Mouse (Mus musculus) testis, adult 2 months (tissue): ENCODE measurements around the gene Atp6v1g2. TPM values are rescaled to one million over a fixed set of nuclear protein-coding genes. Genes with fewer than 3 reads are reported as not detected.

ENCODE experiments used
- H3K27ac ChIP-seq: fragments of 200-500 bp; 2 replicates; pipeline ENCODE4 v1.5.1; 2012; ENCODE audit warnings: low read depth, low read length; ENCODE audit not compliant: control insufficient read depth, insufficient read depth
- H3K27me3 ChIP-seq: fragments of 200-500 bp; 2 replicates; pipeline ENCODE4 v1.6.1; 2012; ENCODE audit warnings: mild to moderate bottlenecking, low read length, moderate library complexity; ENCODE audit not compliant: control insufficient read depth, insufficient read depth
- H3K36me3 ChIP-seq: fragments of 200-500 bp; 2 replicates; pipeline ENCODE4 v1.6.1; 2012; ENCODE audit warnings: mild to moderate bottlenecking, low read length; ENCODE audit not compliant: control insufficient read depth, insufficient read depth
- H3K4me1 ChIP-seq: fragments of 200-500 bp; 2 replicates; pipeline ENCODE4 v1.6.1; 2012; ENCODE audit warnings: low read length; ENCODE audit not compliant: control insufficient read depth, insufficient read depth
- H3K4me3 ChIP-seq: fragments of 200-500 bp; 2 replicates; pipeline ENCODE4 v1.5.1; 2012; ENCODE audit warnings: low read depth, mild to moderate bottlenecking, low read length, moderate library complexity, mixed read lengths; ENCODE audit not compliant: control insufficient read depth
- CTCF ChIP-seq: fragments of 200-500 bp; IDR thresholded peaks from 2 replicates; pipeline ENCODE4 v1.5.1; 2012; ENCODE audit warnings: low read depth, mild to moderate bottlenecking, inconsistent platforms, low read length, moderate library complexity; ENCODE audit not compliant: control insufficient read depth, insufficient read depth, insufficient replicate concordance
- POLR2A ChIP-seq: fragments of 200-500 bp; IDR thresholded peaks from 2 replicates; pipeline ENCODE4 v1.6.1; 2012; ENCODE audit warnings: low read depth, mild to moderate bottlenecking, inconsistent platforms, low read length, moderate library complexity; ENCODE audit not compliant: control insufficient read depth
- polyA plus RNA-seq: library from polyadenylated mRNA; depleted of rRNA; stranded (reverse); fragments of >200 nt; gene quantifications from 2 replicates; pipeline ENCODE4 v1.2.3, GENCODE M21; 2012

Gene Atp6v1g2
- polyA plus RNA-seq, 1 experiment = 11.7 TPM

GRCm38 (mm10) chr17:35257378-35257777 lies 23.9 kb downstream of the Atp6v1g2 start:
- peaks cover 3% of the 10 kb centered on the region; the same call in 1 of the 2 replicates for H3K36me3 ChIP-seq
- no peak overlapping the region for H3K27ac ChIP-seq
- peaks cover 1% of the 10 kb centered on the region for H3K4me1 ChIP-seq
- no peaks in the 10 kb centered on the region for H3K27me3 ChIP-seq
- no peak overlapping the region for H3K4me3 ChIP-seq
- TF ChIP-seq POLR2A = no peak
- no peak for TF ChIP-seq CTCF

DNA sequence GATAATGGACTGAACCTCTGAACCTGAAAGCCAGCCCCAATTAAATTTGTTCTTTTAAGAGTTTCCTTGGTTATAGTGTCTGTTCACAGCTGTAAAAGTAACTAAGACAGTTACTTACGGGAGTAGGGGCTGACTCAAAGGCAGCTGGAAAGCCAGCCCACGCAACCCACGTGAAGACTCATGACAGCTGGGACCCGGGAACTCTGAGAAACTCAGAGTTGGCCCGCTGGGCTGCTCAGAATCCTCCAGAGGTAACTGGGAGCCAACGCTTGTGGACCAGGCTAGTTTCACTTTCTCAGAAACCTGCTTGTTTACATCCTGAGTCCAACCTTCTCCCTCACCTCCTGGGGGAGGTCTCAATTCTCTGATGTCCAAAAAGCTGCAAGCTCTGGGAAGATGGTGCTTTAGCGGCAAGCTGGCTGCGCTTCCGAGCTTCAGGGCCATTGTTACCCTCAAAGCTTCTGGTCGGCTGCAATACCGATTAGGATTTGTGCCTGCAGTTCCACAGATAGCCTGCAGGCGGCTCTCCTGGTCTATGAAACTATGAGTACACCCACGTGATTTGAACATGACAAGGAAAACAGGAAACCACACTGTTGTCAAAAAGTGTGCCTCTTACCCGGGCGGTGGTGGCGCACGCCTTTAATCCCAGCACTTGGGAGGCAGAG lies 24.5 kb downstream of the Atp6v1g2 start:
- no peak for TF ChIP-seq POLR2A
- TF ChIP-seq CTCF = peak; percentile 72; the same call in 1 of the 2 replicates
- Histone ChIP-seq H3K27me3 (no peaks in the 10 kb centered on the region), H3K4me1 (peaks cover 5% of the 10 kb centered on the region), H3K36me3 (no peaks in the 10 kb centered on the region; the same call in 1 of the 2 replicates), H3K27ac (0 out of 2 replicates have a peak overlapping the region, but pooled peaks have one; percentile 44), H3K4me3 (peak overlapping the region; percentile 54)

GRCm38 (mm10) chr17:35258492-35259478 lies 25.3 kb downstream of the Atp6v1g2 start:
- Histone ChIP-seq H3K36me3 (no peaks in the 10 kb centered on the region), H3K27ac (no peak overlapping the region), H3K27me3 (no peaks in the 10 kb centered on the region), H3K4me3 (no peak overlapping the region), H3K4me1 (peaks cover 5% of the 10 kb centered on the region)
- TF ChIP-seq POLR2A (no peak), CTCF (no peak)

GRCm38 (mm10) chr17:35259621-35260020 lies 26.2 kb downstream of the Atp6v1g2 start:
- H3K27ac ChIP-seq = no peak overlapping the region
- TF ChIP-seq POLR2A = no peak
- TF ChIP-seq CTCF = no peak
- H3K36me3 ChIP-seq = no peaks in the 10 kb centered on the region
- peaks cover 5% of the 10 kb centered on the region for H3K4me1 ChIP-seq
- H3K4me3 ChIP-seq = no peak overlapping the region
- no peaks in the 10 kb centered on the region for H3K27me3 ChIP-seq

GRCm38 (mm10) chr17:35261651-35262050 lies 28.2 kb downstream of the Atp6v1g2 start:
- H3K4me1 ChIP-seq = peaks cover 5% of the 10 kb centered on the region
- no peak overlapping the region for H3K27ac ChIP-seq
- TF ChIP-seq CTCF (no peak), POLR2A (no peak)
- no peaks in the 10 kb centered on the region for H3K36me3 ChIP-seq
- no peak overlapping the region for H3K4me3 ChIP-seq
- no peaks in the 10 kb centered on the region for H3K27me3 ChIP-seq

GRCm38 (mm10) chr17:35262664-35263522 lies 29.4 kb downstream of the Atp6v1g2 start, which contains the start of gene H2-D1:
TSS of gene H2-D1 (plus strand) at chr17:35262730.
- no peaks in the 10 kb centered on the region for H3K27me3 ChIP-seq
- no peaks in the 10 kb centered on the region for H3K36me3 ChIP-seq
- peaks cover 5% of the 10 kb centered on the region for H3K4me1 ChIP-seq
- H3K27ac ChIP-seq = no peak within 1 kb of the TSS
- peak within 1 kb of the TSS; percentile 77 for H3K4me3 ChIP-seq
- TF ChIP-seq CTCF = no peak
- TF ChIP-seq POLR2A = peak; percentile 51; the same call in 1 of the 2 replicates
